Mouse (Mus musculus) midbrain, embryonic 11.5 days (tissue): ENCODE data around the gene Wdr91. TPM values are rescaled to one million over a fixed set of nuclear protein-coding genes. Genes with fewer than 3 reads are reported as not detected.

Experiments used
- ATAC-seq: fragments of 200-750 bp; cut with Nextera tagmentation; 2 replicates; pipeline ENCODE4 v1.8.0; 2017; ENCODE audit warnings: moderate TSS enrichment, moderate library complexity; ENCODE audit not compliant: low FRiP score
- DNase-seq: peaks from one replicate; pipeline ENCODE4 v3.0.0; 2015; ENCODE audit warnings: low spot score; ENCODE audit errors: missing footprints
- H3K27ac ChIP-seq: fragments of 300-500 bp; sonication (generic); 2 replicates; pipeline ENCODE4 v1.5.1; 2014; ENCODE audit warnings: low read depth, low read length
- H3K27me3 ChIP-seq: fragments of 300-500 bp; sonication (generic); 2 replicates; pipeline ENCODE4 v1.6.1; 2014; ENCODE audit warnings: mild to moderate bottlenecking, low read length, moderate library complexity, mixed read lengths; ENCODE audit not compliant: control insufficient read depth, insufficient read depth
- H3K36me3 ChIP-seq: fragments of 300-500 bp; sonication (generic); 2 replicates; pipeline ENCODE4 v1.6.1; 2014; ENCODE audit warnings: mild to moderate bottlenecking, low read length, moderate library complexity, mixed read lengths; ENCODE audit not compliant: control insufficient read depth, insufficient read depth
- H3K4me1 ChIP-seq: fragments of 300-500 bp; sonication (generic); 2 replicates; pipeline ENCODE4 v1.6.1; 2014; ENCODE audit warnings: low read length; ENCODE audit not compliant: control insufficient read depth, insufficient read depth
- H3K4me2 ChIP-seq: fragments of 300-500 bp; sonication (generic); 2 replicates; pipeline ENCODE4 v1.6.1; 2014; ENCODE audit warnings: mild to moderate bottlenecking, moderate library complexity
- H3K4me3 ChIP-seq: fragments of 300-500 bp; sonication (generic); 2 replicates; pipeline ENCODE4 v1.5.1; 2014; ENCODE audit warnings: low read depth, low read length
- H3K9ac ChIP-seq: fragments of 300-500 bp; sonication (generic); 2 replicates; pipeline ENCODE4 v1.6.1; 2014; ENCODE audit warnings: low read length
- H3K9me3 ChIP-seq: fragments of 300-500 bp; sonication (generic); 2 replicates; pipeline ENCODE4 v1.6.1; 2016; ENCODE audit warnings: low read length; ENCODE audit not compliant: control insufficient read depth
- WGBS: fragments of 180-500 bp; shearing (Covaris S2); extraction: QIAGEN DNeasy Blood & Tissue Kit; methylation state at CpG from one replicate; pipeline ENCODE4 v1.1.7; 2014; 5-methylcytosine and 5-hydroxymethylcytosine counted together
- polyA plus RNA-seq: library from polyadenylated mRNA; unstranded; fragments of >200 nt; fragmentation: Nextera tagmentation; extraction: Ambion mirVana; gene quantifications from 2 replicates; pipeline ENCODE4 v1.2.1, GENCODE M21; 2014

Wdr91 gene
- polyA plus RNA-seq, 1 experiment from 2014 or later = 10.4 TPM

DNA sequence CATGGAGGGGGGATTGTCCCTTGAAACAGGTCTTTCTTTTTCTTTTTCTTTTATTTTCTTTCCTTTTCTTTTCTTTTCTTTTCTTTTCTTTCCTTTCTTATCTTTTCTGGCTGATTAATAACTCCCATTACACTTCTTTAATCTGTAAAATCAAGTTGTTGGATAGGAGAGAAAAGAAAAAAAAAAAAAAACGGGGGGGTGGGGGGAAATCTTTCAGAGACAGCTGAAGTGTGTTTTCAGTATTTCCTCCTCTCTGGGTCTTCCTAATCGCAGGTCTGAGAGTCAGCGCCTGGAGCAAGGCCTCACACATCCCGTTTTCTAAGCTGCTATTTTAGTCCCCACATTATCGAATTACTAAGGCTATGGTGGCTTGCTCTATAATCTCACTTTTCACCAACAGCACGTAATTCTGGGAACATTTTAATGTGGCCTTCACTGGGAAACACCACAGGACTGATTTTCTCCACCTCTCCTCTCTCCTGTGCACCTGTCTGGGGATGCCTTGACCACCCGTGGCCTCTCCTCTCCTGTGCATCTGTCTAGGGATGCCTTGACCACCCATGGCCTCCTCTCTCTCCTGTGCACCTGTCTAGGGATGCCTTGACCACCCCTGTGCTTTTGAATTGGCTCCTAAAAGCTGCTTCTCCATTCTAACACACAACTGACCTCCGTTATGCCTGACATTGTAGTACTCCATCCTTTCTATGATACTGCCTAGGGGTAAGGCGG, 46.7 kb downstream of the Wdr91 start:
- Histone ChIP-seq H3K4me3 (no peak overlapping the region), H3K4me1 (no peaks in the 10 kb centered on the region), H3K36me3 (no peaks in the 10 kb centered on the region), H3K9ac (no peak overlapping the region), H3K27ac (no peak overlapping the region), H3K9me3 (no peaks in the 10 kb centered on the region), H3K27me3 (no peaks in the 10 kb centered on the region), H3K4me2 (no peak overlapping the region)
- 74% methylated on average over 9 of the region's 9 CpGs for WGBS
- DNase-seq = no peak
- ATAC-seq = no peak

DNA sequence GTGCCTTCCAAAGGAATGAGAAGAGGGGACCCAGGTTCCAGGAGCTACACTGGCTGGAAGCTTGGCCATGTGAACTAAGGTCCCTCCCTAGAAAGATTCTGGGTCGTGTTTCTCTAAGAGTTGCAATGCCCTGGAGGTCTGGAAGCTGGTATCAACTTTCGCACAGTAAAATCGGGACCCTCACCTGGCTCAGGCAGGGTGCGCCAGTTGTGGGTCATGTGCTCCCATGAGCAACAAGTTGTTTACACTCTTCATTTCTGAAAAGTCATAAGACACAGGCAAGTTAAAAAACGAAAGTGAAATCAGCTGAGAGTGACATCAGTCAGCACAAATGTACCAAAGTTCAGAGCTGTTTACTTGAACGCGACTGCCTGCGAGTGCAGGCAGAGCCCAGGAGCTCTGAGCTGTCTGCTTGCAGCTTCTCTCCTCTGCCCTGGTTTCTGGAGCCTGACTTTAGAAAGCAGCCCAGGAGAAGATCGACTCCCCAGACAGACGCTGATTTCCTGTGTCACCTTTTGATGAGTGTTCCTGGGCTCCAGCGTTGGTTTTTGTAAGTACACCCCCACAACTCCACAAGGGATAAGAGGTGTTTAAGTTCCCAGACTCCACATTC, 47.8 kb downstream of the Wdr91 start, which contains the start of gene Tmem140:
Gene Tmem140, plus strand, starts transcription at position 356 of the 613 bp plus-strand sequence.
- H3K27me3 ChIP-seq = no peaks in the 10 kb centered on the region
- H3K9me3 ChIP-seq = no peaks in the 10 kb centered on the region
- H3K4me3 ChIP-seq = no peak within 1 kb of the TSS
- DNase-seq (no peak), ATAC-seq (no peak)
- H3K36me3 ChIP-seq = no peaks in the 10 kb centered on the region
- no peak within 1 kb of the TSS for H3K9ac ChIP-seq
- no peak within 1 kb of the TSS for H3K4me2 ChIP-seq
- no peaks in the 10 kb centered on the region for H3K4me1 ChIP-seq
- WGBS = 64% methylated on average over 11 of the region's 11 CpGs
- H3K27ac ChIP-seq = no peak within 1 kb of the TSS

DNA sequence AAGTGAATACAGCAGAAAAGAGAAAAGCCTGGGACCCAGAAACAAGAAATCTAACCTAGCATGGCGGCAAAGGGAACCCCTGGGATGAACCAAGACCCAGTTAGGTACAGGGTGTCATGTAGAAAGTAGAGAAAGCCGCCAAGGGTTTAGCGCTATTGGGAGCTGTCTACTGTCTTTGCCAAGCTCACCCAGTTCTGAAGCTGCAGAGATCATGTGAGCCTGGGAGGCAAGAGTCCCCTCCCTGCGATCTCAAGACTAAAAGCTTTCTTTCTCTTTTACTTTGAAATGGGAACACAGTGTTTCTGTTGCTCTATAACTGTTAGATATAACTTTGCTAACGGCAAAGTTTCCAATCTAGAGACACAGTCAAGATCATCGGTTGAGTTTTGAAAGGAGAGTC, 48.3 kb downstream of the Wdr91 start:
- Histone ChIP-seq H3K27ac (no peak overlapping the region), H3K9me3 (no peaks in the 10 kb centered on the region), H3K36me3 (no peaks in the 10 kb centered on the region), H3K4me2 (no peak overlapping the region), H3K9ac (no peak overlapping the region), H3K4me3 (no peak overlapping the region), H3K27me3 (no peaks in the 10 kb centered on the region), H3K4me1 (no peaks in the 10 kb centered on the region)
- ATAC-seq (no peak), DNase-seq (no peak)
- 94% methylated on average over 6 of the region's 6 CpGs for WGBS

DNA sequence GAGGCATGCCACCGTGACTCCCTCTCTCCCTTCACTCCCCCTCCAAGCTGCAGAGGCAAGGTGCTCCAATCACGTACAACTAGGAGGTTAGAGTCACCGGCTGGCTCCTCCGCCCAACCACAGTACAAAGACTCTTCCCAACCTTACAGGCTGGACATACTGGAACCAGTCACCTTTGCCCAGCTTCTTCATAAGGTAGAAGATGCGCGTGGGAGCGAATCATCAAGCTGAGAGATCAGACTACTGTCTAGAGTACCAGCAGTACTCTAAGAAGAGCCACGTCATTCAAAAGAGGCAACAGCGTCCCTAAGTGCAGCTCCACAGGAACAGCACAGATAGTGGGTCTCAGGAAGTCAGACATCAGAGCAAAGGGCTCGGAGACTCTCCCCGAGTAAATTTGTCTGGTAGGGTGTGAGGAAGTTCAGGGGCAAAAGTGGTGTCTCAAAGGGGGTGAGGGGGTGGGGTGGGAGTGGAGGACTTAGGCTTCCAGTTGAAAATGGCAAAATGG, 49.1 kb downstream of the Wdr91 start:
- H3K27ac ChIP-seq = no peak overlapping the region
- H3K27me3 ChIP-seq = no peaks in the 10 kb centered on the region
- no peaks in the 10 kb centered on the region for H3K4me1 ChIP-seq
- 95% methylated on average over 11 of the region's 11 CpGs for WGBS
- no peaks in the 10 kb centered on the region for H3K36me3 ChIP-seq
- H3K9ac ChIP-seq = no peak overlapping the region
- H3K4me3 ChIP-seq = no peak overlapping the region
- ATAC-seq = no peak
- no peak overlapping the region for H3K4me2 ChIP-seq
- no peak for DNase-seq
- H3K9me3 ChIP-seq = no peaks in the 10 kb centered on the region

DNA sequence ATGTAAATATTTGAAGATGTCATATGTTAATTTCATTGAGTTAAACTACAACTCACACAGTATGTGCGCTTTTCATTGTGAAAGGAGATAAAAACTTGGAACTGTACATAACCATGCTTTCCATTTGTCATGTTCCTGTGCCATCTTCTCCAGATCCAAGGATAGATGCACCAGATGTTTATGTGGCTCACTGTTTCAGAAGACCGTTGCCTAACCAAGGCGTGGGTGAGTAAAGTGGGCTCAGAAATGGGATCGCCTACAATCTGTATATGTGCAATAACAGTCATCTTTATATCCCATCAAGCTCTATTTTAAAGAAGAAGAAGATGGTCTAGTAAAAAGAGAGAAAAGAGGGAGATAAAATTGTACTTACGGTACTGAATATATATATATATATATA, 78.3 kb downstream of the Wdr91 start:
- Histone ChIP-seq H3K9ac (no peak overlapping the region), H3K36me3 (no peaks in the 10 kb centered on the region), H3K4me1 (no peaks in the 10 kb centered on the region), H3K9me3 (no peaks in the 10 kb centered on the region), H3K27me3 (no peaks in the 10 kb centered on the region), H3K4me2 (no peak overlapping the region), H3K4me3 (no peak overlapping the region), H3K27ac (no peak overlapping the region)
- ATAC-seq (no peak), DNase-seq (no peak)
- 96% methylated on average over 5 of the region's 5 CpGs for WGBS

Other genes with a start within 250 kb of the Wdr91 start
- gene Agbl3, start 130.4 kb downstream of the Wdr91 start, polyA plus RNA-seq = 5.7 and 6.1 TPM in 2 replicates
- 1.00 and 1.3 TPM in 2 replicates for gene Tmem140, start 47.7 kb downstream of the Wdr91 start, polyA plus RNA-seq
- 11.8 TPM in 2 replicates for gene Cyren, start 32.8 kb downstream of the Wdr91 start, polyA plus RNA-seq
- gene Stra8, start 9.3 kb upstream of the Wdr91 start, polyA plus RNA-seq = not detected in 2 replicates
- gene Slc23a4, start 77.5 kb upstream of the Wdr91 start, polyA plus RNA-seq = 0.34 and 0.36 TPM in 2 replicates
- 33.8 and 38.5 TPM in 2 replicates for gene Cnot4, start 222.8 kb upstream of the Wdr91 start, polyA plus RNA-seq